Mouse (Mus musculus): ENCODE results near the gene Scn5a.

Scn5a gene

GRCm38 (mm10) chr9:119510902-119511301, 67.9 kb downstream of the Scn5a start:
- no peak for DNase-seq (ENCODE audit: low read depth, low spot score)

GRCm38 (mm10) chr9:119504981-119505658, 73.7 kb downstream of the Scn5a start:
- DNase-seq (ENCODE audit: low read depth, low spot score), result no peak

GRCm38 (mm10) chr9:119503613-119504012, 75.2 kb downstream of the Scn5a start:
- no peak for DNase-seq (ENCODE audit: low read depth, low spot score)

GRCm38 (mm10) chr9:119498885-119499284, 79.9 kb downstream of the Scn5a start:
- DNase-seq (ENCODE audit: low read depth, low spot score), result no peak

GRCm38 (mm10) chr9:119498247-119498607, 80.6 kb downstream of the Scn5a start:
- DNase-seq (ENCODE audit: low read depth, low spot score), result no peak

- DNase-seq (ENCODE audit: low read depth, low spot score), result no peak
Observed at GRCm38 (mm10) chr9:119497546-119498246, 81.1 kb downstream of the Scn5a start.

- DNase-seq (ENCODE audit: low read depth, low spot score), result no peak
Observed at GRCm38 (mm10) chr9:119496960-119497359, 81.9 kb downstream of the Scn5a start.

- DNase-seq (ENCODE audit: low read depth, low spot score), result no peak
Observed at GRCm38 (mm10) chr9:119496354-119496753, 82.5 kb downstream of the Scn5a start.

GRCm38 (mm10) chr9:119484868-119485267, 93.9 kb downstream of the Scn5a start:
- no peak for DNase-seq (ENCODE audit: low read depth, low spot score)

- DNase-seq (ENCODE audit: low read depth, low spot score), result no peak
Observed at GRCm38 (mm10) chr9:119484420-119484819, 94.4 kb downstream of the Scn5a start.

- DNase-seq (ENCODE audit: low read depth, low spot score), result no peak
Observed at GRCm38 (mm10) chr9:119483554-119484353, 95.1 kb downstream of the Scn5a start.

- no peak for DNase-seq (ENCODE audit: low read depth, low spot score)
Observed at GRCm38 (mm10) chr9:119481612-119482011, 97.2 kb downstream of the Scn5a start.

GRCm38 (mm10) chr9:119479297-119479696, 99.5 kb downstream of the Scn5a start:
- DNase-seq (ENCODE audit: low read depth, low spot score), result no peak

GRCm38 (mm10) chr9:119478345-119478744, 100.5 kb downstream of the Scn5a start:
- DNase-seq (ENCODE audit: low read depth, low spot score), result no peak

- no peak for DNase-seq (ENCODE audit: low read depth, low spot score)
Observed at GRCm38 (mm10) chr9:119477754-119478153, 101.1 kb downstream of the Scn5a start.

- no peak for DNase-seq (ENCODE audit: low read depth, low spot score)
Observed at GRCm38 (mm10) chr9:119474717-119475611, 103.9 kb downstream of the Scn5a start.

- no peak for DNase-seq (ENCODE audit: low read depth, low spot score)
Observed at GRCm38 (mm10) chr9:119473608-119474164, 105.1 kb downstream of the Scn5a start.

GRCm38 (mm10) chr9:119473011-119473410, 105.8 kb downstream of the Scn5a start:
- DNase-seq (ENCODE audit: low read depth, low spot score), result no peak

GRCm38 (mm10) chr9:119472412-119472918, 106.4 kb downstream of the Scn5a start:
- no peak for DNase-seq (ENCODE audit: low read depth, low spot score)

GRCm38 (mm10) chr9:119469691-119470353, 109.0 kb downstream of the Scn5a start:
- no peak for DNase-seq (ENCODE audit: low read depth, low spot score)
